Mouse (Mus musculus): ENCODE measurements around the gene Clmn. TPM values are rescaled to one million over a fixed set of nuclear protein-coding genes. Genes with fewer than 3 reads are reported as not detected.

Clmn gene
- polyA plus RNA-seq, 1 experiment from 2014 or later, result 3.0 TPM

GRCm38 (mm10) chr12:104902392-104903053 is 37.6 kb upstream of the Clmn start:
- H3K27ac ChIP-seq (ENCODE audit: low read length), result no peak overlapping the region
- ATAC-seq, result no peak
- peaks cover 3% of the 10 kb centered on the region; the same call in 1 of the 2 replicates for H3K9me3 ChIP-seq (ENCODE audit: control insufficient read depth, low read length)
- H3K4me2 ChIP-seq (ENCODE audit: low read depth, low read length), result no peak overlapping the region
- 69% methylated on average over 13 of the region's 13 CpGs for WGBS
- no peaks in the 10 kb centered on the region for H3K36me3 ChIP-seq (ENCODE audit: control insufficient read depth, insufficient read depth, low read length)
- no peaks in the 10 kb centered on the region for H3K4me1 ChIP-seq (ENCODE audit: control insufficient read depth, insufficient read depth, low read length)
- H3K4me3 ChIP-seq (ENCODE audit: low read length), result no peak overlapping the region
- no peaks in the 10 kb centered on the region for H3K27me3 ChIP-seq (replicated peaks; ENCODE audit: control insufficient read depth, insufficient read depth, low read length)
- no peak overlapping the region for H3K9ac ChIP-seq (ENCODE audit: low read depth, low read length)

- no peak for ATAC-seq
- no peak overlapping the region for H3K4me2 ChIP-seq (ENCODE audit: low read depth, low read length)
- H3K9ac ChIP-seq (ENCODE audit: low read depth, low read length), result no peak overlapping the region
- no peaks in the 10 kb centered on the region for H3K27me3 ChIP-seq (replicated peaks; ENCODE audit: control insufficient read depth, insufficient read depth, low read length)
- no peaks in the 10 kb centered on the region for H3K4me1 ChIP-seq (ENCODE audit: control insufficient read depth, insufficient read depth, low read length)
- H3K36me3 ChIP-seq (ENCODE audit: control insufficient read depth, insufficient read depth, low read length), result no peaks in the 10 kb centered on the region
- no peak overlapping the region for H3K27ac ChIP-seq (ENCODE audit: low read length)
- no peak overlapping the region for H3K4me3 ChIP-seq (ENCODE audit: low read length)
- WGBS, result 55% methylated on average over 8 of the region's 8 CpGs
- no peaks in the 10 kb centered on the region for H3K9me3 ChIP-seq (ENCODE audit: control insufficient read depth, low read length)
Measured at GRCm38 (mm10) chr12:104901320-104901719, 36.4 kb upstream of the Clmn start.

DNA sequence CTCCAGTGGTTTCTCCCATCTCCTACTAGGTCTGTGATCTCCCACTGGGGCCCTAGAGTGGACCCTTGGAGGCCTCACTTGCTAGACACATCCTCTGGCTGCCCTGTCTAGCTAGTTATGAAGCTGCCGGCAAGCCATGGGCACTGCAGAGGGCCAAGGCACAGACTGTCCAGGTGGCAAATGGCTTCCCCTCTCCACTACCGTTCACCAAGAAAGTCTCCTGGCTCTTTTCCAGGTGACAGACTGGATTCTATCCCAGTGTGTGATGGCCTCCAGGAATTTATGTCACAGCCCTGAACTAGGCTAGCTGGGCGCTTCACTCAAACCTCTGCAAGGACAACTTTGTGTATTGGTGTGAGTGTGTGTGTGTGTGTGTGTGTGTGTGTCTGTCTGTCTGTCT is 35.0 kb upstream of the Clmn start:
- 62% methylated on average over 3 of the region's 3 CpGs for WGBS
- H3K27ac ChIP-seq (ENCODE audit: low read length), result no peak overlapping the region
- H3K4me2 ChIP-seq (ENCODE audit: low read depth, low read length), result no peak overlapping the region
- H3K9me3 ChIP-seq (ENCODE audit: control insufficient read depth, low read length), result no peaks in the 10 kb centered on the region
- H3K36me3 ChIP-seq (ENCODE audit: control insufficient read depth, insufficient read depth, low read length), result no peaks in the 10 kb centered on the region
- no peaks in the 10 kb centered on the region for H3K4me1 ChIP-seq (ENCODE audit: control insufficient read depth, insufficient read depth, low read length)
- H3K9ac ChIP-seq (ENCODE audit: low read depth, low read length), result no peak overlapping the region
- no peak overlapping the region for H3K4me3 ChIP-seq (ENCODE audit: low read length)
- no peak for ATAC-seq
- no peaks in the 10 kb centered on the region for H3K27me3 ChIP-seq (replicated peaks; ENCODE audit: control insufficient read depth, insufficient read depth, low read length)

GRCm38 (mm10) chr12:104899161-104899560 is 34.3 kb upstream of the Clmn start:
- H3K4me2 ChIP-seq (ENCODE audit: low read depth, low read length), result no peak overlapping the region
- no peaks in the 10 kb centered on the region for H3K27me3 ChIP-seq (replicated peaks; ENCODE audit: control insufficient read depth, insufficient read depth, low read length)
- WGBS, result 50% methylated on average over 11 of the region's 11 CpGs
- H3K4me3 ChIP-seq (ENCODE audit: low read length), result no peak overlapping the region
- no peak overlapping the region for H3K9ac ChIP-seq (ENCODE audit: low read depth, low read length)
- H3K36me3 ChIP-seq (ENCODE audit: control insufficient read depth, insufficient read depth, low read length), result no peaks in the 10 kb centered on the region
- peak; percentile 39; the same call in 1 of the 2 replicates for ATAC-seq
- H3K9me3 ChIP-seq (ENCODE audit: control insufficient read depth, low read length), result no peaks in the 10 kb centered on the region
- H3K4me1 ChIP-seq (ENCODE audit: control insufficient read depth, insufficient read depth, low read length), result no peaks in the 10 kb centered on the region
- H3K27ac ChIP-seq (ENCODE audit: low read length), result no peak overlapping the region

DNA sequence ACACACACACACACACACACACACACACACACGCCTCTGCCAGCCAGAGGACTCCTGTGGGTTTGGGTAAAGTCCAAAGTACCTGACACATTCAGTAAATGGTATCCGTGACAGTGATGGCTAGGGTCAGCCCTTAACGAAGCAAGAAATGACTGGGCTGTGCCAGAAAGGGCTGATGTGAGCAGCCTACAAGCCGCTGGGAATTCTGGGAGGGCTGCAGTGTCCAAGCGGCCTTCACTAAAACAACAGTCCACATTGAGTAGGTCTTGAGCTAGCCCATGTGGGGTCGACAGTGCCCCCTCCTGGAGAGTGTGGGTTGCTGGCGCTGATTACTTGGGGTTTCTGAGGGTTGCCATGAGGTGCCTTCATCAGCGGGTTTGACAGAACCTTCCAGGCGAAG is 33.8 kb upstream of the Clmn start:
- ATAC-seq, result peak; percentile 52
- H3K27me3 ChIP-seq (replicated peaks; ENCODE audit: control insufficient read depth, insufficient read depth, low read length), result no peaks in the 10 kb centered on the region
- H3K4me2 ChIP-seq (ENCODE audit: low read depth, low read length), result no peak overlapping the region
- H3K27ac ChIP-seq (ENCODE audit: low read length), result no peak overlapping the region
- no peak overlapping the region for H3K9ac ChIP-seq (ENCODE audit: low read depth, low read length)
- no peak overlapping the region for H3K4me3 ChIP-seq (ENCODE audit: low read length)
- no peaks in the 10 kb centered on the region for H3K9me3 ChIP-seq (ENCODE audit: control insufficient read depth, low read length)
- WGBS, result 66% methylated on average over 9 of the region's 9 CpGs
- no peaks in the 10 kb centered on the region for H3K4me1 ChIP-seq (ENCODE audit: control insufficient read depth, insufficient read depth, low read length)
- H3K36me3 ChIP-seq (ENCODE audit: control insufficient read depth, insufficient read depth, low read length), result no peaks in the 10 kb centered on the region

- H3K9ac ChIP-seq (ENCODE audit: low read depth, low read length), result no peak overlapping the region
- no peaks in the 10 kb centered on the region for H3K36me3 ChIP-seq (ENCODE audit: control insufficient read depth, insufficient read depth, low read length)
- no peaks in the 10 kb centered on the region for H3K27me3 ChIP-seq (replicated peaks; ENCODE audit: control insufficient read depth, insufficient read depth, low read length)
- H3K4me3 ChIP-seq (ENCODE audit: low read length), result no peak overlapping the region
- H3K27ac ChIP-seq (ENCODE audit: low read length), result no peak overlapping the region; the same call in 1 of the 2 replicates
- 0 out of 2 replicates have a peak, but pooled peaks cover 2% of the 10 kb centered on the region for H3K9me3 ChIP-seq (ENCODE audit: control insufficient read depth, low read length)
- no peak overlapping the region for H3K4me2 ChIP-seq (ENCODE audit: low read depth, low read length)
- no peaks in the 10 kb centered on the region for H3K4me1 ChIP-seq (ENCODE audit: control insufficient read depth, insufficient read depth, low read length)
- 59% methylated on average over 8 of the region's 8 CpGs for WGBS
- peak; percentile 66 for ATAC-seq
Measured at GRCm38 (mm10) chr12:104897051-104897618, 32.3 kb upstream of the Clmn start.

GRCm38 (mm10) chr12:104896640-104897039 is 31.8 kb upstream of the Clmn start:
- no peak overlapping the region; the same call in 1 of the 2 replicates for H3K27ac ChIP-seq (ENCODE audit: low read length)
- WGBS, result 52% methylated on average over 16 of the region's 16 CpGs
- ATAC-seq, result peak; percentile 60

GRCm38 (mm10) chr12:104892245-104892644 is 27.4 kb upstream of the Clmn start:
- H3K27me3 ChIP-seq (replicated peaks; ENCODE audit: control insufficient read depth, insufficient read depth, low read length), result no peaks in the 10 kb centered on the region
- H3K9ac ChIP-seq (ENCODE audit: low read depth, low read length), result no peak overlapping the region
- no peak for ATAC-seq
- no peak overlapping the region for H3K27ac ChIP-seq (ENCODE audit: low read length)
- no peaks in the 10 kb centered on the region for H3K4me1 ChIP-seq (ENCODE audit: control insufficient read depth, insufficient read depth, low read length)
- no peak overlapping the region for H3K4me3 ChIP-seq (ENCODE audit: low read length)
- H3K9me3 ChIP-seq (ENCODE audit: control insufficient read depth, low read length), result 0 out of 2 replicates have a peak, but pooled peaks cover 2% of the 10 kb centered on the region
- no peak overlapping the region for H3K4me2 ChIP-seq (ENCODE audit: low read depth, low read length)
- no peaks in the 10 kb centered on the region for H3K36me3 ChIP-seq (ENCODE audit: control insufficient read depth, insufficient read depth, low read length)
- 91% methylated on average over 3 of the region's 3 CpGs for WGBS

More at GRCm38 (mm10) chr12:104896640-104897039, 31.8 kb upstream of the Clmn start:
- H3K4me1 ChIP-seq (ENCODE audit: control insufficient read depth, insufficient read depth, low read length), result no peaks in the 10 kb centered on the region
- no peak overlapping the region for H3K4me3 ChIP-seq (ENCODE audit: low read length)
- H3K27me3 ChIP-seq (replicated peaks; ENCODE audit: control insufficient read depth, insufficient read depth, low read length), result no peaks in the 10 kb centered on the region
- no peak overlapping the region for H3K9ac ChIP-seq (ENCODE audit: low read depth, low read length)
- H3K36me3 ChIP-seq (ENCODE audit: control insufficient read depth, insufficient read depth, low read length), result no peaks in the 10 kb centered on the region
- H3K4me2 ChIP-seq (ENCODE audit: low read depth, low read length), result no peak overlapping the region
- H3K9me3 ChIP-seq (ENCODE audit: control insufficient read depth, low read length), result 0 out of 2 replicates have a peak, but pooled peaks cover 2% of the 10 kb centered on the region

- Histone ChIP-seq H3K27ac (ENCODE audit: low read length) (no peak overlapping the region), H3K9me3 (ENCODE audit: control insufficient read depth, low read length) (0 out of 2 replicates have a peak, but pooled peaks cover 2% of the 10 kb centered on the region), H3K36me3 (ENCODE audit: control insufficient read depth, insufficient read depth, low read length) (no peaks in the 10 kb centered on the region), H3K4me1 (ENCODE audit: control insufficient read depth, insufficient read depth, low read length) (no peaks in the 10 kb centered on the region), H3K4me3 (ENCODE audit: low read length) (no peak overlapping the region), H3K4me2 (ENCODE audit: low read depth, low read length) (no peak overlapping the region), H3K9ac (ENCODE audit: low read depth, low read length) (no peak overlapping the region), H3K27me3 (replicated peaks; ENCODE audit: control insufficient read depth, insufficient read depth, low read length) (no peaks in the 10 kb centered on the region)
- 85% methylated on average over 8 of the region's 8 CpGs for WGBS
- no peak for ATAC-seq
Measured at GRCm38 (mm10) chr12:104890066-104890465, 25.2 kb upstream of the Clmn start.

All from intestine, embryonic 16.5 days (tissue).